Mouse (Mus musculus): Measurements from ENCODE around the gene Otogl. TPM values are rescaled to one million over a fixed set of nuclear protein-coding genes. Genes with fewer than 3 reads are reported as not detected.

Gene Otogl
- polyA plus RNA-seq, 1 experiment: 0.07 TPM

GRCm38 (mm10) chr10:107799671-107800353 is 112.1 kb downstream of the Otogl start:
- peak; percentile 85 for DNase-seq (ENCODE audit: low read depth)
- peak; percentile 81; the same call in 1 of the 2 replicates for TF ChIP-seq CTCF (IDR thresholded peaks at IDR 0.05; ENCODE audit: borderline replicate concordance, extremely low read depth, insufficient read depth, insufficient read length)
- TF ChIP-seq POLR2A (IDR thresholded peaks at IDR 0.05; ENCODE audit: borderline replicate concordance, extremely low read depth, insufficient read depth, insufficient read length, poor library complexity, severe bottlenecking): no peak

- no peak for DNase-seq (ENCODE audit: low read depth)
- TF ChIP-seq POLR2A (IDR thresholded peaks at IDR 0.05; ENCODE audit: borderline replicate concordance, extremely low read depth, insufficient read depth, insufficient read length, poor library complexity, severe bottlenecking) (no peak), CTCF (IDR thresholded peaks at IDR 0.05; ENCODE audit: borderline replicate concordance, extremely low read depth, insufficient read depth, insufficient read length) (no peak)
Observed at GRCm38 (mm10) chr10:107794812-107795756, 116.8 kb downstream of the Otogl start.

GRCm38 (mm10) chr10:107792491-107792890 is 119.4 kb downstream of the Otogl start:
- no peak for DNase-seq (ENCODE audit: low read depth)
- no peak for TF ChIP-seq POLR2A (IDR thresholded peaks at IDR 0.05; ENCODE audit: borderline replicate concordance, extremely low read depth, insufficient read depth, insufficient read length, poor library complexity, severe bottlenecking)
- TF ChIP-seq CTCF (IDR thresholded peaks at IDR 0.05; ENCODE audit: borderline replicate concordance, extremely low read depth, insufficient read depth, insufficient read length): no peak

GRCm38 (mm10) chr10:107779548-107779947 is 132.4 kb downstream of the Otogl start:
- no peak for DNase-seq (ENCODE audit: low read depth)
- TF ChIP-seq POLR2A (IDR thresholded peaks at IDR 0.05; ENCODE audit: borderline replicate concordance, extremely low read depth, insufficient read depth, insufficient read length, poor library complexity, severe bottlenecking) (no peak), CTCF (IDR thresholded peaks at IDR 0.05; ENCODE audit: borderline replicate concordance, extremely low read depth, insufficient read depth, insufficient read length) (no peak)

- peak; percentile 20 for DNase-seq (ENCODE audit: low read depth)
- TF ChIP-seq POLR2A (IDR thresholded peaks at IDR 0.05; ENCODE audit: borderline replicate concordance, extremely low read depth, insufficient read depth, insufficient read length, poor library complexity, severe bottlenecking) (no peak), CTCF (IDR thresholded peaks at IDR 0.05; ENCODE audit: borderline replicate concordance, extremely low read depth, insufficient read depth, insufficient read length) (no peak)
Observed at GRCm38 (mm10) chr10:107759624-107760023, 152.3 kb downstream of the Otogl start.

GRCm38 (mm10) chr10:107753471-107753870 is 158.5 kb downstream of the Otogl start:
- TF ChIP-seq CTCF (IDR thresholded peaks at IDR 0.05; ENCODE audit: borderline replicate concordance, extremely low read depth, insufficient read depth, insufficient read length) (no peak), POLR2A (IDR thresholded peaks at IDR 0.05; ENCODE audit: borderline replicate concordance, extremely low read depth, insufficient read depth, insufficient read length, poor library complexity, severe bottlenecking) (no peak)
- DNase-seq (ENCODE audit: low read depth): no peak

GRCm38 (mm10) chr10:107752351-107753143 is 159.4 kb downstream of the Otogl start:
- TF ChIP-seq CTCF (IDR thresholded peaks at IDR 0.05; ENCODE audit: borderline replicate concordance, extremely low read depth, insufficient read depth, insufficient read length) (no peak), POLR2A (IDR thresholded peaks at IDR 0.05; ENCODE audit: borderline replicate concordance, extremely low read depth, insufficient read depth, insufficient read length, poor library complexity, severe bottlenecking) (no peak)
- DNase-seq (ENCODE audit: low read depth): peak; percentile 84

- DNase-seq (ENCODE audit: low read depth): peak; percentile 21
- TF ChIP-seq CTCF (IDR thresholded peaks at IDR 0.05; ENCODE audit: borderline replicate concordance, extremely low read depth, insufficient read depth, insufficient read length) (no peak), POLR2A (IDR thresholded peaks at IDR 0.05; ENCODE audit: borderline replicate concordance, extremely low read depth, insufficient read depth, insufficient read length, poor library complexity, severe bottlenecking) (no peak)
Observed at GRCm38 (mm10) chr10:107751944-107752343, 160.0 kb downstream of the Otogl start.

GRCm38 (mm10) chr10:107747566-107747965 is 164.4 kb downstream of the Otogl start:
- peak; percentile 73 for DNase-seq (ENCODE audit: low read depth)

GRCm38 (mm10) chr10:107746717-107747116 is 165.2 kb downstream of the Otogl start:
- TF ChIP-seq CTCF (IDR thresholded peaks at IDR 0.05; ENCODE audit: borderline replicate concordance, extremely low read depth, insufficient read depth, insufficient read length) (no peak), POLR2A (IDR thresholded peaks at IDR 0.05; ENCODE audit: borderline replicate concordance, extremely low read depth, insufficient read depth, insufficient read length, poor library complexity, severe bottlenecking) (no peak)
- DNase-seq (ENCODE audit: low read depth): no peak

More at GRCm38 (mm10) chr10:107747566-107747965, 164.4 kb downstream of the Otogl start:
- TF ChIP-seq POLR2A (IDR thresholded peaks at IDR 0.05; ENCODE audit: borderline replicate concordance, extremely low read depth, insufficient read depth, insufficient read length, poor library complexity, severe bottlenecking) (no peak), CTCF (IDR thresholded peaks at IDR 0.05; ENCODE audit: borderline replicate concordance, extremely low read depth, insufficient read depth, insufficient read length) (peak; percentile 51; the same call in 1 of the 2 replicates)

Data from brain, embryonic 14.5 days (tissue).